Comparison of ENCODE assay signal across 9 mouse cellular contexts in the genomic region with DNA sequence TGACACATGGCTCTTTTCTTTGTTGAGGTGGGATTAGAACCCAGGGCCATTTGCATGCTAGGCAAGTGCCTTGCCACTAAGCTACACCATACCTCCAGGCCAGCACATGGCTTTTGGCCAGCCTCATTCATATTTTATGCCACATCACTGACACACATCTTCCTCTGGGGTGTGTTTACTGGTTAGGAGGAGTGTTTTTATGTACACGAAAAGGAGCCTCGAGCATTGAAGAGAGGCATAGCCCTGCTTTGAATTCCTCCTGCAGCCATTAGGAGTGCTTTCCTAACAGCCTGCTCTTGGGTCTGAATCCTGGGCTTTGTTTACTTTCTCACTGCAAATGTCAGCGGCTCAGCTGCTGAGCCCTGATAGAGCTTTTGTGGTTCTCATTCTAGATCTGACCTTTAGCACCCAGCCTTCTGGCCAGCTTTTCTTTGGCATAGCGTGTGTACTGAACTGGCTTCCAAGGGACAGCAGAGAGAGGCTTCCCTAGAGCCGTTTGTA. TPM values are rescaled to one million over a fixed set of nuclear protein-coding genes. Genes with fewer than 3 reads are reported as not detected.
DNase-seq lines count a peak whose midpoint lies in the region; ATAC-seq lines count a peak whose summit lies in the region.
"Had no signal": no experiment of that assay in that cellular context is flagged by ENCODE, and none has a peak within 500 bp of the region (broad histone marks: within the 10 kb centered on the region; RNA-seq: fewer than 3 reads in every experiment).

No protein-coding gene starts in this region.

- H3K4me3 ChIP-seq in heart, embryonic 12.5 days = no peak overlapping the region
- H3K4me3 ChIP-seq in kidney, embryonic 16.5 days (ENCODE audit: low read length) = no peak overlapping the region
- no peak overlapping the region for H3K4me3 ChIP-seq in midbrain, embryonic 13.5 days (replicated peaks)

- peak; percentile 60 for DNase-seq in adrenal gland, adult 2 months
- no peak for DNase-seq in adrenal gland, adult 18-20 months (ENCODE audit: low spot score in 2 of 2)
- peak; percentile 95 for DNase-seq in adipocyte (ENCODE audit: low spot score)
- no peak for DNase-seq in layer of hippocampus, adult 18-20 months (ENCODE audit: low spot score in 2 of 2)

- H3K9me3 ChIP-seq in heart, embryonic 12.5 days (replicated peaks) = no peaks in the 10 kb centered on the region
- H3K9me3 ChIP-seq in kidney, embryonic 16.5 days (ENCODE audit: low read length) = no peaks in the 10 kb centered on the region
- H3K9me3 ChIP-seq in midbrain, embryonic 13.5 days = no peaks in the 10 kb centered on the region

- H3K36me3 ChIP-seq in heart, embryonic 12.5 days = no peaks in the 10 kb centered on the region
- no peaks in the 10 kb centered on the region for H3K36me3 ChIP-seq in kidney, embryonic 16.5 days (ENCODE audit: insufficient read depth, low read length)
- H3K36me3 ChIP-seq in midbrain, embryonic 13.5 days = no peaks in the 10 kb centered on the region

- WGBS in heart, embryonic 12.5 days = 27% methylated on average over 5 of the region's 5 CpGs
- WGBS in kidney, embryonic 16.5 days = 17% methylated on average over 5 of the region's 5 CpGs
- WGBS in midbrain, embryonic 13.5 days = 31% methylated on average over 5 of the region's 5 CpGs

- no peak for ATAC-seq in heart, embryonic 12.5 days (ENCODE audit: insufficient number of reproducible peaks, low FRiP score)
- no peak for ATAC-seq in kidney, embryonic 16.5 days (ENCODE audit: low FRiP score, low TSS enrichment)
- ATAC-seq in midbrain, embryonic 13.5 days = peak; percentile 24; the same call in 1 of the 2 replicates
- no peak for ATAC-seq in erythroid progenitor cell, adult 5-6 weeks (replicated peaks; ENCODE audit: low FRiP score, poor library complexity, severe bottlenecking)

- H3K4me2 ChIP-seq in heart, embryonic 12.5 days = no peak overlapping the region
- no peak overlapping the region for H3K4me2 ChIP-seq in kidney, embryonic 16.5 days (replicated peaks; ENCODE audit: low read depth, low read length)
- H3K4me2 ChIP-seq in midbrain, embryonic 13.5 days (replicated peaks) = no peak overlapping the region

- H3K27me3 ChIP-seq in heart, embryonic 12.5 days (replicated peaks) = peaks cover 4% of the 10 kb centered on the region; the same call in 1 of the 2 replicates
- H3K27me3 ChIP-seq in kidney, embryonic 16.5 days (ENCODE audit: insufficient read depth, low read length) = no peaks in the 10 kb centered on the region
- no peaks in the 10 kb centered on the region for H3K27me3 ChIP-seq in midbrain, embryonic 13.5 days

- H3K27ac ChIP-seq in heart, embryonic 12.5 days (ENCODE audit: poor library complexity, severe bottlenecking) = peak overlapping the region; percentile 35; the same call in 1 of the 2 replicates
- H3K27ac ChIP-seq in kidney, embryonic 16.5 days (ENCODE audit: low read length) = 0 out of 2 replicates have a peak overlapping the region, but pooled peaks have one; percentile 3
- H3K27ac ChIP-seq in midbrain, embryonic 13.5 days = peak overlapping the region; percentile 54
- H3K27ac ChIP-seq: macrophage had no signal

- peak overlapping the region; percentile 21; the same call in 1 of the 2 replicates for H3K9ac ChIP-seq in heart, embryonic 12.5 days
- no peak overlapping the region for H3K9ac ChIP-seq in kidney, embryonic 16.5 days (replicated peaks; ENCODE audit: low read length)
- no peak overlapping the region; the same call in 1 of the 2 replicates for H3K9ac ChIP-seq in midbrain, embryonic 13.5 days (replicated peaks)

- H3K4me1 ChIP-seq in heart, embryonic 12.5 days (replicated peaks) = peaks cover 8% of the 10 kb centered on the region
- peaks cover 11% of the 10 kb centered on the region; the same call in 1 of the 2 replicates for H3K4me1 ChIP-seq in kidney, embryonic 16.5 days (ENCODE audit: insufficient read depth, low read length)
- peaks cover 41% of the 10 kb centered on the region for H3K4me1 ChIP-seq in midbrain, embryonic 13.5 days (replicated peaks)

RNA-seq across cellular contexts. Expression of gene Myrip, which starts 44.4 kb away (rescaled TPM):
- total RNA-seq in adrenal gland, adult 2 months (2021) = 1 to 10 TPM; 5.0 to 5.4 TPM
- polyA plus RNA-seq in adrenal gland, adult 2 months (2012; rRNA removed) = 1.4 TPM in 2 replicates
- 1 to 10 TPM; 6.2 to 6.8 TPM for total RNA-seq in adrenal gland, adult 18-20 months (2021)
- polyA plus RNA-seq in heart, embryonic 12.5 days (2016; fragmentation: Nextera tagmentation; extraction: Ambion mirVana) = 0.95 and 1.1 TPM in 2 replicates
- 0.19 and 0.30 TPM in 2 replicates for polyA plus RNA-seq in kidney, embryonic 16.5 days (2015; fragmentation: Nextera tagmentation; extraction: Ambion mirVana)
- polyA plus RNA-seq in midbrain, embryonic 13.5 days (2015; fragmentation: Nextera tagmentation; extraction: Ambion mirVana) = 2.5 and 4.1 TPM in 2 replicates
- not detected in 2 replicates for total RNA-seq in erythroid progenitor cell, adult 5-6 weeks (2015; ENCODE audit: low replicate concordance)
- not detected in 2 replicates for total RNA-seq in erythroid progenitor cell, adult 5-6 weeks (2017; ENCODE audit: low replicate concordance)
- 10 to 100 TPM; 55.9 to 64.3 TPM for total RNA-seq in layer of hippocampus, adult 18-20 months (2021)
- polyA plus RNA-seq: macrophage had no signal

Comparison
In these comparisons a context has a peak if more than half of its experiments do, and no peak if none do; other contexts are left out.
1. DNase-seq: peak in adrenal gland, adult 2 months (single experiment) and adipocyte (single experiment); none in adrenal gland, adult 18-20 months (0 of 2) and layer of hippocampus, adult 18-20 months (0 of 2).
2. H3K27ac ChIP-seq: peak in every context shown above with its lines; median percentile 54 in midbrain, embryonic 13.5 days; 35 in heart, embryonic 12.5 days; 3 in kidney, embryonic 16.5 days.
3. RNA of gene Myrip, which starts 44.4 kb away (total RNA-seq): 55.9 to 64.3 TPM in layer of hippocampus, adult 18-20 months; 6.2 to 6.8 TPM in adrenal gland, adult 18-20 months, 5.0 to 5.4 TPM in adrenal gland, adult 2 months and not detected in erythroid progenitor cell, adult 5-6 weeks; every median in the first group is over 4 times any median in the second.